Mouse (Mus musculus): ENCODE data around the gene Muc3.

Muc3 gene

DNA sequence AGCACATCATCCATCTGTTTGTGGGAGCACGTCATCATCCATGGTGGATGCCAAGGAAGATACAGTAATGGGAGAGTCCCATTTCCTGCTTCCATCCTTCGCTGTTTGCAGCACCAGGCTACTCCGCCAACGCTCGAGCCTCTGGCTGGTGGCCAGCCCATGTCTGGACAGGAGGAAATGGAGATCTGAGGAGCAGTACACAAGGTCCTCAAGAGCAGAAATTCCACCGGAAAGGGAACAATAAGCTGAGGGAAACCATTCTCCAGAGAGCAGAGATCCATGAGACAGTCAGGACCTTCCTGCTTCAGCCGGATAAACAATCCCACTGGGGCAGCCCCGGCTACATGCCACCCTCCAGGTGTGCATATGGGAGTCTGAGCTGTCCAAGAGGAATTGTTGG is 61.7 kb downstream of the Muc3 start:
- DNase-seq: no peak

DNA sequence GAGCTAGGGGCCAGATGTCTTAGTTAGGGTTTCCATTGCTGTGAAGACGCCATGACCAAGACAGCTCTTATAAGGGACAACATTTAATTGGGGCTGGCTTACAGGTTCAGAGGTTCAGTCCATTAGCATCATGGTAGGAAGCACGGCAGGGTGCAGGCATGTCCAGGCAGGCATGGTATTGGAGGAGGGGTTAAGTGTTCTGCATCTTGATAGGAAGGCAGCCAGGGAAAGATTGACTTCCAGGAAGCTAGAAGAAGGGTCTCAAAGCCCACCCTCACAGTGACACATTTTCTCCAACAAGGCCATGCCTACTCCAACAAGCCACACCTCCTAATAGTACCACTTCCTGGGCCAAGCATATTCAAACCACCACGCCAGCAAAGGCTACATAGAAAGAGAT is 63.4 kb downstream of the Muc3 start:
- DNase-seq: no peak

DNA sequence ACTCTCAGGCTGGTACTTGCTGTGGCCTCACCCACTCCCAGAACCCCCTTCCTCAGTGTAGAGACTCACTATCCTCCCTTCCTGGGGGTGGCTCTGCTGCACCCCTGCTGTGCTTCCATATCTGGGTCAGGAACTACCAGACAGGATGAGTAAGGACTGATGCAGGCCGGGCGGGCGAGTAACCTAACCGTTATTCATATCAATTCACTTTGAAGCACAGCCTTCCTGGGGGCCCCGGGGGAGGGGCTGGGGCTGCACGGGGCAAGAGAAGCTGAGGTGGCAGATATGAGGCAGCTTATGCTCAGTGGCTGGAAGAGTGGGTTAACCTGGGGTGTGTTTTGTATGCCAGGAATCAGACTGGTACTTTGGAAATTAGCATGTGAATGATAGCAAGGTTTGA is 64.1 kb downstream of the Muc3 start:
- DNase-seq: no peak
